ENCODE assay signal across 20 mouse cellular contexts in the genomic region with DNA sequence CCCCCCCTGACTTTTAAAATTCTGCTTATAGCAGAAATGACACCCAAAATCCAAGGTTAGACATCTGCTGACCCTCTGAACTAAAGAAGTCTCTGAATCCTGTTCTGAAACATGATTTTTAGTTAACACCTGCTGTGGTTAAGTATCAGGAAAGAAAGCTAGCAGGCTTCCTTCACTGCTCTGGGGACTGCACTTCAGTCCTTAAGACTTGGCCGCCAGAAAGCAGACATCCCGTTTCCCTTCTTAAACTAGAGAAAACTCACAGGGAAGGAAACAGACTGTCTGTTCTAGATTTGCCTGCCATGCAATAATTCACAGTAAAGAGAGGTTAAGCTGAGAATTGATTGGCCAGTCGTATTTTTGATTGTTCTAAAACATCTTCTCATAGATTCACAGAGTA. TPM values are rescaled to one million over a fixed set of nuclear protein-coding genes. Genes with fewer than 3 reads are reported as not detected.
ATAC-seq and TF ChIP-seq lines count a peak whose summit lies in the region.
"Had no signal": no experiment of that assay in that cellular context is flagged by ENCODE, and none has a peak within 500 bp of the region (broad histone marks: within the 10 kb centered on the region; RNA-seq: fewer than 3 reads in every experiment).

No protein-coding gene starts in this region.

- no peak overlapping the region for H3K4me2 ChIP-seq in intestine, postnatal 0 days (replicated peaks; ENCODE audit: low read depth)
- no peak overlapping the region for H3K4me2 ChIP-seq in intestine, embryonic 16.5 days (ENCODE audit: low read depth, low read length)

- no peaks in the 10 kb centered on the region for H3K4me1 ChIP-seq in intestine, postnatal 0 days (replicated peaks; ENCODE audit: control insufficient read depth, insufficient read depth, low read length)
- peaks cover 5% of the 10 kb centered on the region for H3K4me1 ChIP-seq in intestine, embryonic 16.5 days (ENCODE audit: control insufficient read depth, insufficient read depth, low read length)

- no peak for TF ChIP-seq CTCF in intestine, postnatal 0 days (IDR thresholded peaks at IDR 0.05; ENCODE audit: low read depth)

- H3K27ac ChIP-seq in intestine, postnatal 0 days (ENCODE audit: low read depth, low read length), result peak overlapping the region; percentile 28; the same call in 1 of the 2 replicates
- no peak overlapping the region for H3K27ac ChIP-seq in intestine, embryonic 16.5 days (ENCODE audit: low read length)

- H3K36me3 ChIP-seq in intestine, postnatal 0 days (ENCODE audit: control insufficient read depth, insufficient read depth), result peaks cover 36% of the 10 kb centered on the region
- peaks cover 3% of the 10 kb centered on the region; the same call in 1 of the 2 replicates for H3K36me3 ChIP-seq in intestine, embryonic 16.5 days (ENCODE audit: control insufficient read depth, insufficient read depth, low read length)

- no peak for ATAC-seq in intestine, postnatal 0 days
- no peak for ATAC-seq in intestine, embryonic 16.5 days
- ATAC-seq in hematopoietic stem cell, adult 5-6 weeks (replicated peaks in 1 of 2; ENCODE audit: insufficient read depth in 1 of 2, low FRiP score in 2 of 2, low TSS enrichment in 1 of 2, low read depth in 1 of 2, poor library complexity in 2 of 2, severe bottlenecking in 2 of 2), result peak; percentile 70 to 76
- ATAC-seq in megakaryocyte progenitor cell, adult 5-6 weeks (replicated peaks; ENCODE audit: poor library complexity), result no peak
- ATAC-seq: activated CD4-positive, CD25-positive, alpha-beta regulatory T cell, adult 4 months; CD4-positive, CD25-positive, alpha-beta regulatory T cell, adult 4 months had no signal

- WGBS in intestine, postnatal 0 days, result 66% methylated on average over 3 of the region's 3 CpGs
- WGBS in intestine, embryonic 16.5 days, result 57% methylated on average over 3 of the region's 3 CpGs

- H3K9me3 ChIP-seq in intestine, postnatal 0 days (ENCODE audit: control insufficient read depth), result no peaks in the 10 kb centered on the region
- H3K9me3 ChIP-seq in intestine, embryonic 16.5 days (ENCODE audit: control insufficient read depth, low read length), result no peaks in the 10 kb centered on the region
- H3K9me3 ChIP-seq: G1E had no signal

- no peaks in the 10 kb centered on the region for H3K27me3 ChIP-seq in intestine, postnatal 0 days (replicated peaks; ENCODE audit: control insufficient read depth, insufficient read depth, low read length)
- H3K27me3 ChIP-seq in intestine, embryonic 16.5 days (replicated peaks; ENCODE audit: control insufficient read depth, insufficient read depth, low read length), result no peaks in the 10 kb centered on the region
- H3K27me3 ChIP-seq: CH12.LX, Patski had no signal

- H3K9ac ChIP-seq in intestine, postnatal 0 days (ENCODE audit: low read depth, low read length), result no peak overlapping the region
- H3K9ac ChIP-seq in intestine, embryonic 16.5 days (ENCODE audit: low read depth, low read length), result no peak overlapping the region

- no peak overlapping the region for H3K4me3 ChIP-seq in intestine, postnatal 0 days (ENCODE audit: low read depth, low read length)
- no peak overlapping the region for H3K4me3 ChIP-seq in intestine, embryonic 16.5 days (ENCODE audit: low read length)

RNA-seq across cellular contexts. Expression of a gene that starts 10.1 kb away (rescaled TPM):
- polyA plus RNA-seq in intestine, postnatal 0 days (2015; fragmentation: Nextera tagmentation; extraction: Ambion mirVana), result 526 and 605 TPM in 2 replicates
- polyA plus RNA-seq in intestine, embryonic 16.5 days (2015; fragmentation: Nextera tagmentation; extraction: Ambion mirVana), result 205 and 228 TPM in 2 replicates
- 10.5 and 36.8 TPM in 2 replicates for total RNA-seq in hematopoietic stem cell, adult 5-6 weeks (2017)
- 26.6 and 38.3 TPM in 2 replicates for total RNA-seq in megakaryocyte progenitor cell, adult 5-6 weeks (2015)
- total RNA-seq in megakaryocyte progenitor cell, adult 5-6 weeks (2017), result 25.5 and 38.6 TPM in 2 replicates
- total RNA-seq: CH12.LX had no signal

RNA-seq across cellular contexts. Expression of a gene that starts 26.1 kb away (rescaled TPM):
- polyA plus RNA-seq in intestine, postnatal 0 days (2015; fragmentation: Nextera tagmentation; extraction: Ambion mirVana), result not detected in 2 replicates
- polyA plus RNA-seq in intestine, embryonic 16.5 days (2015; fragmentation: Nextera tagmentation; extraction: Ambion mirVana), result not detected in 2 replicates
- not detected in 2 replicates for total RNA-seq in hematopoietic stem cell, adult 5-6 weeks (2017)
- total RNA-seq in megakaryocyte progenitor cell, adult 5-6 weeks (2015), result not detected in 2 replicates
- not detected in 2 replicates for total RNA-seq in megakaryocyte progenitor cell, adult 5-6 weeks (2017)
- total RNA-seq: adrenal gland, adult 18-20 months; adrenal gland, adult 2 months; adrenal gland, adult 8-10 months; adrenal gland, postnatal 10 days; adrenal gland, postnatal 14 days; adrenal gland, postnatal 25 days; adrenal gland, postnatal 36 days; CH12.LX; ES-E14; G1E; MEL had no signal
- polyA plus RNA-seq: activated CD4-positive, CD25-positive, alpha-beta regulatory T cell, adult 4 months; adrenal gland, adult 2 months; brain, embryonic 14.5 days; C2C12; CD4-positive, CD25-positive, alpha-beta regulatory T cell, adult 4 months; G1E; Patski had no signal

Comparison
In these comparisons a context has a peak if more than half of its experiments do, and no peak if none do; other contexts are left out.
1. ATAC-seq: peak in hematopoietic stem cell, adult 5-6 weeks (2 of 2); none in intestine, postnatal 0 days (single experiment), intestine, embryonic 16.5 days (single experiment) and megakaryocyte progenitor cell, adult 5-6 weeks (single experiment).